Mouse (Mus musculus) C2C12 (cell line): ENCODE results near the gene Galnt15. TPM values are rescaled to one million over a fixed set of nuclear protein-coding genes. Genes with fewer than 3 reads are reported as not detected.

Experiments used
- H3K27me3 ChIP-seq: one replicate; pipeline ENCODE4 v1.6.1; 2011; ENCODE audit not compliant: control insufficient read depth, insufficient read depth, insufficient read length
- H3K36me3 ChIP-seq: one replicate; pipeline ENCODE4 v1.6.1; 2011; ENCODE audit not compliant: control insufficient read depth, insufficient read depth
- H3K4me3 ChIP-seq: one replicate; pipeline ENCODE4 v1.5.1; 2011; ENCODE audit warnings: mild to moderate bottlenecking, control low read depth; ENCODE audit not compliant: poor library complexity, insufficient read depth, severe bottlenecking
- H3K79me2 ChIP-seq: one replicate; pipeline ENCODE4 v1.6.1; 2011; ENCODE audit not compliant: control insufficient read depth, insufficient read depth
- H3K79me3 ChIP-seq: one replicate; pipeline ENCODE4 v1.6.1; 2011; ENCODE audit warnings: low read depth, control low read depth
- H3ac ChIP-seq: one replicate; pipeline ENCODE3; 2011; ENCODE audit warnings: low read depth; ENCODE audit not compliant: control insufficient read depth, insufficient read length
- CEBPB ChIP-seq: IDR thresholded peaks from one replicate; pipeline ENCODE4 v1.6.1; 2011; ENCODE audit warnings: low read depth, mild to moderate bottlenecking, control low read depth, moderate library complexity
- CTCF ChIP-seq: IDR thresholded peaks from one replicate; pipeline ENCODE4 v1.5.1; 2011; ENCODE audit not compliant: control insufficient read depth, insufficient read depth, insufficient read length
- FOSL1 ChIP-seq: IDR thresholded peaks from one replicate; pipeline ENCODE4 v1.8.0; 2011; ENCODE audit warnings: mild to moderate bottlenecking, low read length; ENCODE audit not compliant: poor library complexity, insufficient read depth, severe bottlenecking
- MAX ChIP-seq: IDR thresholded peaks from one replicate; pipeline ENCODE4 v1.6.1; 2011; ENCODE audit warnings: mild to moderate bottlenecking, control low read depth
- MYOD1 ChIP-seq: IDR thresholded peaks from one replicate; pipeline ENCODE4 v1.6.1; 2011; ENCODE audit warnings: low read depth; ENCODE audit not compliant: control insufficient read depth, insufficient read length
- MYOG ChIP-seq: IDR thresholded peaks from one replicate; pipeline ENCODE4 v1.6.1; 2011; ENCODE audit not compliant: control insufficient read depth, insufficient read length; ENCODE audit errors: extremely low read depth
- USF1 ChIP-seq: IDR thresholded peaks from one replicate; pipeline ENCODE4 v1.6.1; 2011; ENCODE audit warnings: low read depth, mild to moderate bottlenecking, control low read depth, moderate library complexity
- polyA plus RNA-seq: library from polyadenylated mRNA; unstranded; fragments of >200 nt; fragmentation: generic; extraction: Trizol; gene quantifications from one replicate; pipeline ENCODE4 v1.2.1, GENCODE M21; 2012; ENCODE audit warnings: missing spikeins

Galnt15 gene
- polyA plus RNA-seq, 1 experiment: 0.23 TPM

DNA sequence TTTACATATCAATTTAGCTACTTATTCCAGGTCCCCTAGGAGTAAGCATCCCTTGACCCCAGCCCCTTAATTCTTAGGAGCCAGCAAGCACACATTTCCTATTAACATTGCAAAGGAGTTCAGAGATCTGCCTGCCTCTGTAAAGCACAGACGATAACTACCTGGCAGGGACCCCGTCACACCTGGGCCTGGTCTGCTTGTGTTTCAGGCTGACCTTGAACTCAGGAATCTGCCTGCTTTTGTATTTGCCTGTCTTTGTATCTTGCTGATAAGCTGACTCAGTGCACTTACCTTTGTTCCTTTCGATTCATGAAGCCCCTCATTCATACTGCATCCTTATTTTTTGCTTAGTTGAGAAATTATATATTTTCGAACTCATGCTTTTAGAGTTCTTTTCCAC is 78.1 kb downstream of the Galnt15 start:
- no peak overlapping the region for H3K4me3 ChIP-seq
- H3K36me3 ChIP-seq: peaks cover 14% of the 10 kb centered on the region
- no peaks in the 10 kb centered on the region for H3K79me3 ChIP-seq
- no peak overlapping the region for H3ac ChIP-seq
- no peaks in the 10 kb centered on the region for H3K27me3 ChIP-seq
- TF ChIP-seq MYOG: no peak
- TF ChIP-seq CEBPB: no peak
- no peak for TF ChIP-seq USF1
- no peak for TF ChIP-seq FOSL1
- TF ChIP-seq MYOD1: no peak
- no peak for TF ChIP-seq MAX
- TF ChIP-seq CTCF: no peak
- H3K79me2 ChIP-seq: no peaks in the 10 kb centered on the region

Other genes starting within 250 kb of the Galnt15 start
- gene Ankrd28, start 198.3 kb upstream of the Galnt15 start, polyA plus RNA-seq: 11.6 TPM
- 17.9 TPM for gene Oxnad1, start 56.4 kb downstream of the Galnt15 start, polyA plus RNA-seq
- 119 TPM for gene Dph3, start 56.7 kb downstream of the Galnt15 start, polyA plus RNA-seq
- not detected for gene Msmb, start 113.0 kb downstream of the Galnt15 start, polyA plus RNA-seq
- gene Ncoa4, start 130.9 kb downstream of the Galnt15 start, polyA plus RNA-seq: 23.4 TPM
- 300 TPM for gene Timm23, start 172.9 kb downstream of the Galnt15 start, polyA plus RNA-seq
- gene Parg, start 173.0 kb downstream of the Galnt15 start, polyA plus RNA-seq: 8.3 TPM